Comparison of ENCODE assay signal across 9 mouse cellular contexts in the genomic region with DNA sequence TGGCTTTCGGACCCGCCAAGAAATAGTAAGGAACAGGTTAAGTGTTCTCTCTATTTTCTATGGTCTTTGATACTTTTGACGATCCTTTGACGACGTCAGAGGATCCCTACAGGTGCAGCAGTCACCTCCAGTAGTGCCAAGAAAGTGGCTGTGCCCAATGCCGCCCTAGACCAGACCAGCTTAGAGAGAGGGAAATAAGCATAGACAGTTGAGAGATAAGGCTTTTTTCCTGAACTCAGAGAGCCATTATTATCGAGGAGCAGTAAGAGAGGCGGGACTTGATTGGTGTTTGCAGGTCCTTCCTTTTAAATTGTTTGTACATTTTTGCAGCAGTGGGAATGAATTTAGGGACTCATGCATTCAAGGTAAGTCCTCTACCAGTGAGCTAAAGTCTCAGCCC. TPM values are rescaled to one million over a fixed set of nuclear protein-coding genes. Genes with fewer than 3 reads are reported as not detected.
DNase-seq lines count a peak whose midpoint lies in the region; ATAC-seq and TF ChIP-seq lines count a peak whose summit lies in the region.
"Had no signal": no experiment of that assay in that cellular context is flagged by ENCODE, and none has a peak within 500 bp of the region (broad histone marks: within the 10 kb centered on the region; RNA-seq: fewer than 3 reads in every experiment).

No protein-coding gene starts in this region.

- TF ChIP-seq CTCF in lung, embryonic 14.5 days (IDR thresholded peaks at IDR 0.05; ENCODE audit: low read depth): no peak
- TF ChIP-seq CTCF in hindbrain, postnatal 0 days (IDR thresholded peaks at IDR 0.05; ENCODE audit: low read depth): no peak

- no peaks in the 10 kb centered on the region for H3K27me3 ChIP-seq in lung, embryonic 14.5 days (ENCODE audit: insufficient read depth, low read length)
- H3K27me3 ChIP-seq in embryonic facial prominence, embryonic 12.5 days: no peaks in the 10 kb centered on the region
- H3K27me3 ChIP-seq in hindbrain, postnatal 0 days (ENCODE audit: insufficient read depth, low read length): no peaks in the 10 kb centered on the region
- H3K27me3 ChIP-seq in midbrain, embryonic 15.5 days (replicated peaks): 0 out of 2 replicates have a peak, but pooled peaks cover 3% of the 10 kb centered on the region

- peak overlapping the region; percentile 77 for H3K4me2 ChIP-seq in lung, embryonic 14.5 days
- peak overlapping the region; percentile 72; the same call in 1 of the 2 replicates for H3K4me2 ChIP-seq in embryonic facial prominence, embryonic 12.5 days (replicated peaks)
- H3K4me2 ChIP-seq in hindbrain, postnatal 0 days (ENCODE audit: low read depth, low read length): peak overlapping the region; percentile 56
- peak overlapping the region; percentile 68; the same call in 1 of the 2 replicates for H3K4me2 ChIP-seq in midbrain, embryonic 15.5 days

- no peaks in the 10 kb centered on the region for H3K4me1 ChIP-seq in lung, embryonic 14.5 days (ENCODE audit: insufficient read depth)
- peaks cover 4% of the 10 kb centered on the region for H3K4me1 ChIP-seq in embryonic facial prominence, embryonic 12.5 days
- peaks cover 11% of the 10 kb centered on the region; the same call in 1 of the 2 replicates for H3K4me1 ChIP-seq in hindbrain, postnatal 0 days (ENCODE audit: insufficient read depth, low read length)
- H3K4me1 ChIP-seq in midbrain, embryonic 15.5 days: peaks cover 31% of the 10 kb centered on the region

- H3K4me3 ChIP-seq in lung, embryonic 14.5 days (ENCODE audit: low read depth, low read length): peak overlapping the region; percentile 91; the same call in 1 of the 2 replicates
- no peak overlapping the region for H3K4me3 ChIP-seq in embryonic facial prominence, embryonic 12.5 days
- no peak overlapping the region for H3K4me3 ChIP-seq in hindbrain, postnatal 0 days (ENCODE audit: low read length)
- peak overlapping the region; percentile 100; the same call in 1 of the 2 replicates for H3K4me3 ChIP-seq in midbrain, embryonic 15.5 days

- 52% methylated on average over 8 of the region's 8 CpGs for WGBS in lung, embryonic 14.5 days
- WGBS in embryonic facial prominence, embryonic 12.5 days: 52% methylated on average over 8 of the region's 8 CpGs
- WGBS in hindbrain, postnatal 0 days: 56% methylated on average over 8 of the region's 8 CpGs
- WGBS in midbrain, embryonic 15.5 days: 55% methylated on average over 8 of the region's 8 CpGs

- DNase-seq in lung, embryonic 14.5 days: no peak
- no peak for DNase-seq in lung, postnatal 25 days (ENCODE audit: low spot score)
- DNase-seq in hindbrain, postnatal 0 days (ENCODE audit: low spot score): no peak
- DNase-seq in adrenal gland, postnatal 36 days: no peak
- no peak for DNase-seq in adrenal gland, postnatal 4 days (ENCODE audit: low spot score in 2 of 2)
- no peak for DNase-seq in adrenal gland, postnatal 25 days
- DNase-seq: layer of hippocampus, adult 9-11 months had no signal

- no peak for ATAC-seq in lung, embryonic 14.5 days (ENCODE audit: insufficient read depth)
- ATAC-seq in embryonic facial prominence, embryonic 12.5 days (ENCODE audit: insufficient number of reproducible peaks, insufficient read depth, low FRiP score, low TSS enrichment): no peak
- ATAC-seq in hindbrain, postnatal 0 days: no peak
- no peak for ATAC-seq in midbrain, embryonic 15.5 days (replicated peaks)

- no peak overlapping the region for H3K9ac ChIP-seq in lung, embryonic 14.5 days
- H3K9ac ChIP-seq in embryonic facial prominence, embryonic 12.5 days: no peak overlapping the region
- H3K9ac ChIP-seq in hindbrain, postnatal 0 days (replicated peaks; ENCODE audit: low read length): no peak overlapping the region
- no peak overlapping the region for H3K9ac ChIP-seq in midbrain, embryonic 15.5 days

- H3K9me3 ChIP-seq in lung, embryonic 14.5 days (ENCODE audit: low read depth, low read length): no peaks in the 10 kb centered on the region
- no peaks in the 10 kb centered on the region for H3K9me3 ChIP-seq in embryonic facial prominence, embryonic 12.5 days
- no peaks in the 10 kb centered on the region for H3K9me3 ChIP-seq in hindbrain, postnatal 0 days (ENCODE audit: low read length)
- H3K9me3 ChIP-seq in midbrain, embryonic 15.5 days: no peaks in the 10 kb centered on the region

- no peaks in the 10 kb centered on the region for H3K36me3 ChIP-seq in lung, embryonic 14.5 days (ENCODE audit: insufficient read depth)
- H3K36me3 ChIP-seq in embryonic facial prominence, embryonic 12.5 days: no peaks in the 10 kb centered on the region
- no peaks in the 10 kb centered on the region for H3K36me3 ChIP-seq in hindbrain, postnatal 0 days (ENCODE audit: insufficient read depth, low read length)
- no peaks in the 10 kb centered on the region for H3K36me3 ChIP-seq in midbrain, embryonic 15.5 days (replicated peaks)

- no peak overlapping the region for H3K27ac ChIP-seq in lung, embryonic 14.5 days (ENCODE audit: low read depth)
- no peak overlapping the region for H3K27ac ChIP-seq in embryonic facial prominence, embryonic 12.5 days
- H3K27ac ChIP-seq in hindbrain, postnatal 0 days: no peak overlapping the region
- H3K27ac ChIP-seq in midbrain, embryonic 15.5 days: no peak overlapping the region

RNA-seq across cellular contexts. Expression of gene Fryl, which starts 1.3 kb away (rescaled TPM):
- polyA plus RNA-seq in lung, embryonic 14.5 days (2014; fragmentation: Nextera tagmentation; extraction: Ambion mirVana): 21.4 and 22.6 TPM in 2 replicates
- polyA plus RNA-seq in embryonic facial prominence, embryonic 12.5 days (2016; fragmentation: Nextera tagmentation; extraction: Ambion mirVana): 28.6 and 28.7 TPM in 2 replicates
- 69.4 and 80.6 TPM in 2 replicates for total RNA-seq in hindbrain, postnatal 0 days (2014; rRNA removed)
- 20.5 and 20.8 TPM in 2 replicates for polyA plus RNA-seq in hindbrain, postnatal 0 days (2015; fragmentation: Nextera tagmentation; extraction: Ambion mirVana)
- polyA plus RNA-seq in midbrain, embryonic 15.5 days (2015; fragmentation: Nextera tagmentation; extraction: Ambion mirVana): 45.2 and 47.5 TPM in 2 replicates
- total RNA-seq in adrenal gland, postnatal 36 days (2021): 10 to 100 TPM; 44.1 to 45.3 TPM
- 10 to 100 TPM; 49.7 to 55.7 TPM for total RNA-seq in adrenal gland, postnatal 4 days (2021)
- 52.3 and 60.0 TPM in 2 replicates for total RNA-seq in adrenal gland, postnatal 25 days (2021)

RNA-seq across cellular contexts. Expression of gene Ociad1, which starts 34.9 kb away (rescaled TPM):
- polyA plus RNA-seq in lung, embryonic 14.5 days (2014; fragmentation: Nextera tagmentation; extraction: Ambion mirVana): 134 and 144 TPM in 2 replicates
- polyA plus RNA-seq in embryonic facial prominence, embryonic 12.5 days (2016; fragmentation: Nextera tagmentation; extraction: Ambion mirVana): 207 and 219 TPM in 2 replicates
- 138 and 140 TPM in 2 replicates for total RNA-seq in hindbrain, postnatal 0 days (2014; rRNA removed)
- 386 and 401 TPM in 2 replicates for polyA plus RNA-seq in hindbrain, postnatal 0 days (2015; fragmentation: Nextera tagmentation; extraction: Ambion mirVana)
- 320 and 321 TPM in 2 replicates for polyA plus RNA-seq in midbrain, embryonic 15.5 days (2015; fragmentation: Nextera tagmentation; extraction: Ambion mirVana)
- 100 to 1,000 TPM; 257 to 258 TPM for total RNA-seq in adrenal gland, postnatal 36 days (2021)
- 100 to 1,000 TPM; 203 to 214 TPM for total RNA-seq in adrenal gland, postnatal 4 days (2021)
- total RNA-seq in adrenal gland, postnatal 25 days (2021): 245 and 249 TPM in 2 replicates

Comparison
In these comparisons a context has a peak if more than half of its experiments do, and no peak if none do; other contexts are left out.
1. H3K4me3 ChIP-seq: peak in lung, embryonic 14.5 days (single experiment) and midbrain, embryonic 15.5 days (single experiment); none in embryonic facial prominence, embryonic 12.5 days (single experiment) and hindbrain, postnatal 0 days (single experiment).
2. Peak in every context shown above with its lines, with median percentiles within 50 percentile points of each other: H3K4me2 ChIP-seq.